Mouse (Mus musculus): ENCODE measurements around the gene Reck.

The Reck gene

DNA sequence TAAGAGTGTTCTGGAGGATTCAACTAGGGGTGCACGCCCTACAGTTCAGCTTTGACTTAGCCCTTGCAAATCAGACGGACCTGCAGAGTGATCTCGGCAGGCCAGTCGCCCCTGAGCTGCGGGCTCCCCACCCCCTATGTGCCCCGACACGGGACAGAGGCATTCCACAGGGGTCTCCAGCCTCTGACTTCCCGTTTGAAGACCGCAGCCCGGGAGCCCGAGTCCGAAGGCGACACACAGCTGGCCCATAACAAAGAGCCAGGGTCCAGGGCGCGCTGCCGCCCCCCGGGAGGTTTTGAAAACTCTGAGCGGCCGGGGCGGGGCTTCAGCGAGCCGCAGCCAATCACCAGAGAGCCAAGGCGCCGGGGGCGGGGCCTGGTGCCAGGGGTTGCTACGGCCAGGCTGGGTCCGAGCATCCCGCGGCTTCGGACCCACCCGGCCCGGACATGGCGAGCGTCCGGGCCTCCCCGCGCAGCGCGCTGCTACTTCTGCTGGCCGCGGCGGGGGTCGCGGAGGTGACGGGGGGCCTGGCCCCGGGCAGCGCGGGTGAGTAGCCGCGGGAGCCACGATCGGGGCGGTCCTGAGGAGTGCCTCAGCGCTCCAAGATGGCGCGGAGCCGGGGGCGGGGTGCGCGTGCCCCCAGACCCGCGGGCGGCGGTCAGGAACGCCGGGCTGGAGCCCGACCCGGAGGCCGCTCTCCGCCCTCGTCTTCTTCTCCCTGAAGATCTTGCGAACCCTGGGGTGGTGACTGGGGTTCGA, at the start of gene Reck:
Gene Reck, plus strand, starts transcription at position 371 of the 759 bp plus-strand sequence.
- peak; percentile 52 to 65 for DNase-seq (ENCODE audit: low spot score in 2 of 2)

DNA sequence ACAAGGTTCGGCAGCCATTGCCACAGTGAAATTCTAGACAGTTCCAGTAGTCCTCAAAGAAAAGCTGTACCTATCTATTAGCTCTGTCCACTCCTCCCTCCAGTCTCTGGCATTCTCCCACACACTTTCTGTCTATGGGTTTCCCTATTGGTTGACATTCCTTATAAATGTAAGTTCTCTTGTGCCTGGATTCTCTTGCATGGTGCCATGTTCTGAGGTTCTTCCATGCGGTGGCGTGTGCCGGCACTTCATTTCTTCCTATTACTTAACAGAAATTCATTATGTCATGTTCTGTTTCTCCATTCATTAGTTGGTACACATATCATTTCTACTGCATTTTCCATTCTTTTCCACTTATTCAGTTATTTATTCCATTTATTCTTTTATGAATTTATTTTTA, 46.5 kb upstream of the Reck start:
- DNase-seq (ENCODE audit: low spot score in 2 of 2), result no peak

DNA sequence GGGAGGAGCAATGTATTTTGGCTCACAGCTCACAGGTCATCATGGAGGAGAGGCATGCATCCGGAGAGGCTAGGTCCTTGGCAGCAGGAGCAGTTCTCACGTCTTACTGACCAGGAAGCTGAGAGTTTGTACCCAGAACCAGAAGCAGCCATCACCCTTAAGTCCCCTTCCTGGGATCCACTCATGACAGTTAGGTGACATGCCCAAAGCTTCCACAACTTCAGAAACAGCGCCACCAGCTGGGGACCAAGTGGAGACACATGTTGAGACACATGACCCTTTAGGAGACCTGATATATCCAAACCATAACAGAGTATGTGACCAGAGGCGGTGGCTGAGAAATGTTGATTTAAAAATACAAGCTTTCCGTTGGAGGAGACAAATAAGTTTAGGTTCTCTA, 43.3 kb upstream of the Reck start:
- DNase-seq (ENCODE audit: low spot score in 2 of 2), result no peak

DNA sequence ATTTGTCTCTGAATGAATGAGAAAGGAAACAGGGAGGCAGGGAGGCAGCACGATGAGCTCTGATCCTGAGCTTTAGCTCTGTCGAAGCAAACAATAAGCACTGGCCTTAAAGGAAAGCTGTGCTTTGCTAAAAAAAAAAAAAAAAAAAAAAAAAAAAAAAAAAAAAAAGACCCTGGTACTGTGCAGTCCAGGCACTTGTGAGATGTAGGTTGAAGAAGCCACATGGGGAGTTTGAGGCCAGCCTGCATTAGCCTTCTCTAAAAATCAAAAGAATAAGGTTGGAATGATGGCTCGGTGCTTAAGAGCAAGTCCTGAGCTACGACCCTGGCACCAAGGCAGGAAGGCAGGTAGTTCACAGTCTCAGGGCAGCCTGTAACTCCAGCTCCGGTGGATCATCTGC, 41.6 kb upstream of the Reck start:
- no peak for DNase-seq (ENCODE audit: low spot score in 2 of 2)

DNA sequence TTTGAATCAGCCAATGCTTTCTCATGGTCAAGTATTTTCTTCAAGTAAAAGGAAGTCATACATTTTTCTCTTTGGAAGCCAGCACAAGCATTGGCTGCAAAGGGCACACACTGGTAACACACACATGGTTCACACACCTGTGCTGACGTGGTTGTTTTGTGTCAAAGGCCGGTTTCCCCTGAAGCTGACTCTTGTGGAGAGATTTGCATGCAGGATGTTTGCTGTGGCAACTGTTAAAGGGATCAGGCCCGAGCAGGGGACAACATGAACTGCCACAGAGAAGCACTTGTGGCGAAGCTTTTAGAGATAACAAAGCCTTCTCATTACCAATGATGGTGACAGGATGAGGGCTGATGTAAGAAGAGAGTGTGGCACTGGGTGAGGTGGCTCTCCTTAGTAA, 40.6 kb upstream of the Reck start:
- no peak for DNase-seq (ENCODE audit: low spot score in 2 of 2)

DNA sequence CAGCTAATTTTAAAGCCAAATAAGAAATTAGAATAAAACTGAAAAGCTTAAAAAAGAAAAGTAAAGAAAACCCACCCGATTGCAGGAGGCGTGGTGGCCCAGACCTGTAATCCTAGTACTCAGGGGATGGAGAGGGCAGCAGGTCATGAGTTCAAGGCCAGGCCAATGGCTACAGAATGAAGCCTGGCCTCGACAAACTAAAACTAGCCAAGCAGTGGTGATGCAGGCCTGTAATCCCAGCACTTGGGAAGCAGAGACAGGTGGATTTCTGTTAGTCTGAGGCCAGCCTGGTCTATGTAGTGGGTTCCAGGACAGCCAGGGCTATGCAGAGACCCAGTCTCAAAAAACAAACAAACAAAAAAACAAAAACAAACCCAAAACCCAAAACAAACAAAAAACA, 37.0 kb upstream of the Reck start:
- no peak for DNase-seq (ENCODE audit: low spot score in 2 of 2)

DNA sequence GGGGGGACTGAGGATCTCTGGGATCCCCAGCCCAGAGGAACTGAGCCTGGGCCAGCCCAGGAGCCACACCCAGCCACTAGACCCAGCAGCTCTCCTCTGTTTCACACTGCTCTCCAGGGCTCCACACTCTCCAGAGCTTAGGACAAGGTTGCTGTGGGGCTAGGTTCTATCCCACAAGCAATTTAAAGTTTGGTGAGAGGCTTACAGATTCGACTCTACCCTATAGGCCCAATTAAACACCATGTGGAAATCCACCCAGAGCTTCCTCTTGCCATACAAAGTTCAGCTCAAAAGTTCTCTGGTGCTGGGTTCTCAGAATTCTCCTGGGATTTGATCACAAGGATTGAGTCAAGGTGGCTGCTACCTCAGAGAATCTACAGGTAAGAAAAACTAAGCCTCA, 35.2 kb upstream of the Reck start, which contains the start of gene Olfr157:
Gene Olfr157, minus strand, starts transcription at position 101 of the 400 bp plus-strand sequence.
- no peak for DNase-seq (ENCODE audit: low spot score in 2 of 2)

DNA sequence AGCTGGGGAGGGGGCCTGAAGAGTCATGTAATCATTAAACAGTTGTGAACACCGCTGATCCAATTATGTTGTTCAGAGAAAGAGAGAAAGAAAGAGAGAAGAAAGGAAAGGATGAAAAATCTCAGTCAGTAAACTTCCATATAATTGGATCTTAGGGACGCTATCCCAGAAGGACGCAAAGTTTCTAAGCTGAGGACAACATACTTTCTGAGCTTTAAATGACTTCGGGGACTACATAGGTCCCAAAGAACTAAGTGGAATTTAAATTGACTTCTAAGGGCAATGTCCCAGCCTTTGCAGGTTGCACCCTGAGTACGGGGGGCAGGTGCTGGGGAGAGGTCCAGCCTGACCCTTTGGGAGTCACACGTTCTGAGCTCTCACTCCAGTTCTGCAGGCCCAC, 24.1 kb upstream of the Reck start, which contains the start of gene Olfr155:
Gene Olfr155, plus strand, starts transcription at position 301 of the 400 bp plus-strand sequence.
- DNase-seq (ENCODE audit: low spot score in 2 of 2), result no peak

DNA sequence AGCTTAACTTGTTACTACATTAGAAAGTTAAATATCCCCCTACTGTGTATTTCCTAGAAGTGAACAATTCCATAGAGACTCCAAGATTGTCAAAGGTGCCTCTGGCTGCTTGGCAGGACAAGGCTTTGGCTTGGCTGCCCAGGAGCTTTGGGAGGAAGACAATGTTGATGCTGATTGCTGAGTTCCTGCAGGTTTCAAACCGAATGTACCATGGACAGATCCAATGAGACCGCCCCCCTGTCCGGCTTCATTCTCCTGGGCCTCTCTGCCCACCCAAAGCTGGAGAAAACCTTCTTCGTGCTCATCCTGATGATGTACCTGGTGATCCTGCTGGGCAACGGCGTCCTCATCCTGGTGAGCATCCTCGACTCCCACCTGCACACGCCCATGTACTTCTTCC, 21.2 kb upstream of the Reck start:
- DNase-seq (ENCODE audit: low spot score in 2 of 2), result no peak

DNA sequence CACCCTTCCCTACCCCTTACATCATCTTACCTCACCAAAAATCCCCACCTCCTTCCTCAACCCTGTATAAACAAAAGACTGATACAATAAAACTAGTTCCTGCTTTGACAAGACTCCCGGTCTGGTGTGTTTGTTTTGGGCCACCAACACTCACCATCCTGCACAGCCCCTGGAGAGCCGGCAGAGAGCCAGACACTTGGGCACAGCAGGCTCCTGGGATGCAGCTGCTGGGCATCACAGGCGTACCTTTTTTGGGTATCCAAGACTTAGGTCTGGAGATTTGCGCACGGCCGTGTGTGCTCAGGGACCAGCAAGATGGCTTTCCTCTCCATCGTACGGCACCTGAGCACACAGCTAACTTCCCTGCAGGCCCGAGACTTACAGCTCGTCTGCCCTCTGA, 15.4 kb upstream of the Reck start:
- no peak for DNase-seq (ENCODE audit: low spot score in 2 of 2)

DNA sequence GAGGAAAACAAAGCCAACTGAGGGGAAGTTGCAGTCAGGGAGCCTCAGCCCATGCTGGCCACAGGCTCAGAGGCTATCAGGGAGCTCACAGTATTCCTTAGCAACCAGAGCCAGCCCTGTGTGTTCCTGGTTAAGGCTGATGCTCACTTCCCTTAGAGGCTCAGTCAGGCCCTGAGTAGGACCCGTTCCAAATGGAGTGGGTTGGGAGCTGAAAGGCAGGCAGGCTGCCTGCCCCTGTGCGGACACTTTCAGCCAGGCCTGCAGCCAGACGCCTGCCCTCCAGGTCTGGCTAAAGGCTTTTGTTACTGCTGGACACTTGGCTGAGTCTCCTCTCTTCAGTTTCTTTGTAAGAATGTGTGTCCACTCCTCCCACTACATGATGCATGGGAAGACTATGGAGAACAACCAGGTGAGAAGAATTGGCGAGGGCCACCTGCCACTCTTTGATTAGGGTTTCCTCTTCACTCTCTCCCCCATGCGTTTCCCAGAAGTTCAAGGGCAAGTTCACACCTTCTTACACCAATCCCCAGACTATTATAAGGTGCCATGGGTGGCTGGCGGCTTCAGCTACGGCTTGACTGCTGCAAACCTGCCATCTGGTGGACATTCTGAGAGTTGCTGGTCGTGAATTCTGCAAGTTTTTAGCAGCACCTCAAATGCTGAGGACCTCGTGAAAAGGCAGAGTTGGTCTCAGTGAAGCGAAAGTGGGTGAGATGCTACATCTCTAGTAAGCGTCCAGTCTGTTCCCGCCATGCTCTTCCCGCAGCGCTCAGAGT, 14.4 kb upstream of the Reck start:
- peak; percentile 33 to 46 for DNase-seq (ENCODE audit: low spot score in 2 of 2)

DNA sequence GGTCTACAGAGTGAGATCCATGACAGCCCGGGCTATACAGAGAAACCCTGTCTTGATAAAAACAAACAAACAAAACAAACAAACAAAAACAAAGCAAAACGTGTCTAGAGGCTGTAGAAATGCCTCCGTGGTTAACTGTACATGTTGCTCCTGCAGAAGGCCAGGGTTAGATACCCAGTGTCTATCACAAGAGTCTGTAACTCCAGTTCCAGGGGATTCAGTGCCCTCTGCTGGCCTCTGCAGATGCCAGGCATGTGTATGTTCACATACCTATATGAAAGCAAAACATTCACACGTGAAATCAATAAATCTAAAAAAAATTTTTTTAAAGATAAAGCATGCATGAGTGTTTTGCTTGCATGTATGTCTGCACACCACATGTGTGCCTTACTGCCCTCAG, 12.0 kb upstream of the Reck start:
- no peak for DNase-seq (ENCODE audit: low spot score in 2 of 2)

DNA sequence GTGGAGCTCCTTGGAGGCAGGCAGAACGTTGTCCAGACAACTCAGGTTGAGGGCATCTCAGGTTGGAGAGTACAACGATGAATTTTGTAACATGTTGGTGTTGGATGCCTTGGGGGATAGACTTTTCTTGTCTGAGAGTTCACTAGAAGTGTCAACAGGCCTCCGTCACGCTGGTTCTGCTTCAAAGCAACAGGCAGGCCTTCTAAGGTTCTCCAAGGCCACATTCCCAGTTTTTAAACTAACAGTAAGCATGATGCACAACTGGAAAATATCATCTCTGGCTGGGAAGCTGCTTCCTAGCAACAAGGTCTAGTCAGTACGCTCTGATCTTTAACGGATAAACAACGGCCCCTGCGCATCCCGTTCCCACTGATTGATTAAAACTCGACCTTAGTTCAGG, 5.5 kb upstream of the Reck start:
- no peak for DNase-seq (ENCODE audit: low spot score in 2 of 2)

DNA sequence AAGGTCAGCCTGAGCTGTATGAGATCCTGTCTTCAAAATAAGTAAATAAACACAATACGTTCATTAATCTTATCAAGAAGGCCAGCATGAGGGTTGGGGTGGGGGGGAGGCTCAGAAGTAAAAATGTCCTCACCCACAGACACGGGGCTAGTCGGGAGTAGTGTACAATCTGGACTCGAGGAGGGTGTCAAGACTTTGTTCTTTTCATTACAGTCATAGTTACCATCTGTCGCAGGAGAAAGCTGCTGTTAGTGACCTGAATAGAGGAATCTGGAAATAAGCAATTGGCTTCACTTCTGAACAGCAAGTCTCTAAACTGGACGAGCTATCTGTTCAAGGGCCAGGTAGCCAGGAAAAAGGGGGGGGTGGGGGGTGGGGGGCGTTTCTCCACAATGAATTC, 829 bp upstream of the Reck start:
- no peak for DNase-seq (ENCODE audit: low spot score in 2 of 2)

DNA sequence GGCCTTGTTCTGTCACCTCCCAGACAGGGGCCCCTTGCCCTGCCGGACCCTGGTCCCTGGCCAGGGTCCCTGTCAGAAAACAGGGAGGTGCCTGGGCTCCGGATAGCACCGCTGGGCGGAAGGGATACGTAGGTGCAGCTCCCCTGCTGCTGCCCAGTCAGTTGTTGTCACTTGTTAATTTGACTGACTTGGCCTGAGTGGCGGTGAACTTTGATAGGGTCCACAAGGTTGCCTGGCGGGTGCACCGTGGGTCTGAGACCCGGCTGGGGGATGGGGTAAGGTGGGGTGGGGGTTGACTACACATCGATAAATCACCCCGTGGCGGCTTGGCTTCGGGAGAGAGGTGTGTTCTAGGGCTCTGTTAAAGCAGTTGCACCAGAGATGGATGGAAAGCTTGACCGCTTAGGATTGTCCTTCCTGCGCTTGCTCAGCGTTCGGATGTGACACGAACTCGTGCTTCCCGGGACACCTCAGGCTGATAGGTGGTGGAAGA, 635 bp downstream of the Reck start:
- peak; percentile 2 to 8 for DNase-seq (ENCODE audit: low spot score in 2 of 2)

DNA sequence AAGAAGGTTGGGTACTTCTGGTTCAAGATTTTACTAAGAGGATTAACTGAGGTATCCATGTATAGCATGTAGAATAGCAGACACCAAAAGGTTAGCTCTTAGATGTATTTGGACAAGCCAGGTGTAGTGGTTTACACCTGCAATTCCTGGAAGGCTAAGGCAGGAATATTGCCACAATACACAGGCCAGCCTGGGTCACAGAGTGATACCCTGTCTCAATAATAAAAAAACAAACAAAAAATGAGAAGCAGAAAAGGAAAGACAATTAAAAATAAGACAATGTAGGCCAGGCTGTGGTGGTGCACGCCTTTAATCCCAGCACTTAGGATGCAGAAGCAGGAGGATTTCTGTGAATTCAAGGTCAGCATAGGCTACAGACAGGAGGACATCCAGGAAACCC, 1.9 kb downstream of the Reck start:
- DNase-seq (ENCODE audit: low spot score in 2 of 2), result no peak

DNA sequence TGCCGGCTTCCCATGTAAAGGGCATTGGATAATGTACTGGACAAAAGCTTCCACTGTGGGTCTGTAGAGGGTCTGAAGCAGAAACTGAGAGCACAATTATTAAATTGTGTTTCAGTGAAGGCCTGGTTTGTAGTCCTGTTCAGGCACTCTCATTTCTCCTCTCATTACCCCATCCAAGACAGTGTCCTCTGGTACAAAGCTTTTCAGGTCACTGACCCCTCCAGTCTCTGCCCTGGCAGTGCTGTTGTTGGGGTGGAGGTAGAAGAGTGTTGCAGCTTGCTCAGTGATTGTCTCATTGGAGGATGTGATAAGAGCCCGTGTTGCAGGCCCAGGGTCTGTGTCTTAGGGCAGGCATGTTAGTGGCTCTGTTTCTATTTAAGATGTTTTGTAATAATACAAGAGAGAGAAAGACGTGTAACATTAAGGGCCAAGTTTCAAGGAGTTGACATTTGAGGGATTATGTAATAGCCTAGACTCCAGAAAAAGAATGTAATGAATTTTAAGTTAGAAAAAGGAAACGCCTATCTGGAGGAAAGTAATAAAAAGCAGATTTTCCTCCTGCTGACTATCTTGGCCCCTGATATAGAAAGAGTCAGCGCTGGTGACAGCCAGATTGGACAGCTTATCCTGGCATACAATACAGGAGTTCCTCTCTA, 2.9 kb downstream of the Reck start:
- DNase-seq (ENCODE audit: low spot score in 2 of 2), result no peak

DNA sequence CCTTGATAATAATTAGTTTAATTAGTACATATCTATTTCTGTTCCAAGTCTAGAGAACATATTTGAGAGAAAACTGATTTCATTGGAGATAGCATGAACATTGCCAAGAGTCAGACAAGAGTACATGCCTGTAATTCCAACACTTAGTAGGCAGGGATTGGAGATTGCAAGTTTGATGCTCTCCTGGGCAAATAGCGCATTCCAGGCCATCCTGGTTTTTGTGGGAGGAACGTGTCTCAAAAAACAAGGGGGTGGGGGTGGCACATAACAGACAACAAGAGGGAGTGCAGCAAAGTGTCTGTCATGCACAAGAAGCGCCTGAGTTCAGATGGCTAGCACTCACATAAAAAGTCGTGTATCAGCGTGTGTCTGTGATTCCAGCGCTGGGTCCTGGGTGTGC, 4.2 kb downstream of the Reck start:
- DNase-seq (ENCODE audit: low spot score in 2 of 2), result no peak

DNA sequence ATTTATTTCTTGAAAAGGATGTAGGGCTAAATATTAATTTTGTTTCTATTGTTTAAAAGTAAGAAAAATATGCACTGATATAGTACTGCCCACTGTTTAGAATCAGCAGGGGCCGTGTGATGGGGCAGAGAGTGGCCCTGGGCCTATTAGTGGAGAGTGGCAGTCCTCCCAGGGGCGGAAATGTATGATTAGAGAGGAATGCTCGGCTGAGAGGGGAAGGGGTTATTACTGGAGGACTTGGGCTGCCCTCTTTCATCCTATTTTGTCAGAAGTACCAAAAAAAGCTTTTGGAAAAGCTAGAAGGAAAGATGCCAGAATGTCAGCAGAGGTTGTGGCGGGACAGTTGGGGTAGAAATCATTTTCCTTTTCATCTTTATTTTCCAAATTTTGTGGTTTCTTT, 8.9 kb downstream of the Reck start:
- DNase-seq (ENCODE audit: low spot score in 2 of 2), result no peak

DNA sequence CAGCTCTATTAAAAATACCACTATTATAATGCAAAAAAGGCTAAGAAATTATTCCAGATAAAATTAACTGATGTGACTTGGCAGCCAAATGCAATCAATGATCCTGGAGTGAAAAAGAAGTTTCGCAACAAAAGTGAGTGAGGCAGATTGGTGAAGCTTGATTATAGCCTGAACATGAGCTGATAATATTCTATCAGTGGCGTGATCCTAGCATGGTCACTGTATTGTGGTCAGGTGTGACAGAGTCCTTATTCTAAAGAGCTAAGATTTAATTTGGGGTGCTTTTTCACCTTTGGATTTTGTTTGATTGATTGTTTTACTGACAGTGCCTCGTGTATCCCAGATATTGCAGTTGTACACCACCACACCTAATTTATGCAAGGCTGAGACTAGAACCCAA, 15.9 kb downstream of the Reck start:
- DNase-seq (ENCODE audit: low spot score in 2 of 2), result no peak

DNA sequence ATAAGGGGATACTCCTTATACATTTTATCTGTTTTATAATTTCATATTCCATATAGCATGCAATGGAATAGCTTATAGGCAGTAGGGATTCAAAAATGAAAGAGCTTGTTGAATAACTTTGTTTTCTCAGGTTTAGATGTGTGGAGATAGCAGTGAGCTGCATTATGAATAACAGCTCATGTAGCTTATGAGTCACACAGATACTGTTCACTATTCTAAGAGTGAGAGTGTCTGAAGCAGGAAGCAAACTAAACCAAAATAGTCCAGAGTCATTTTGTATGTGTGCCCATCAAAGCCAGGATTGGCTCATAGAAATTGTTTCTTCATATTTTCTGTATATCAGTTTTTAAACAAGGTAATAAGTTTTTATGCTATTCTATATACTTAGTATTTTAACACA, 21.9 kb downstream of the Reck start:
- no peak for DNase-seq (ENCODE audit: low spot score in 2 of 2)

DNA sequence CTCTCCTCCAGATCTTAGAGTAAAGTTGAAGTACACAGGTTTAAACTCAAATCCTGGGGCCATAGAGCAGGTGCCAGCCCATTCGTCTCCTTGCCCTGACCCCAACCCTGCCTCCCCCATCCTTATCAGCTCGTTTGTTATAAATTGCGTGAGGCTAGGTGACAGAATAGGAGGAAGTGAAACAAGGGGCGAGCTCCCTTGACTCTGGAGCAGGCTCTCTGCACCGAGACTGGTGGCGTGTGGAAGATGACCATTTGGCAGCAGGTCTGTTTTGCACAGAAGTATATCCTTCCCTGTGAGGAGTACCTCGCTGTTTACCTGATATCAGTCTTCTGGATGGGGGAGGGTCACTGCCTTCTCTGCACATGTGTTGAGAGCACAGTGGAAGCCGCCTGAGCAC, 23.9 kb downstream of the Reck start:
- peak in 1 of 2 experiments; percentile 11 for DNase-seq (ENCODE audit: low spot score in 2 of 2)

DNA sequence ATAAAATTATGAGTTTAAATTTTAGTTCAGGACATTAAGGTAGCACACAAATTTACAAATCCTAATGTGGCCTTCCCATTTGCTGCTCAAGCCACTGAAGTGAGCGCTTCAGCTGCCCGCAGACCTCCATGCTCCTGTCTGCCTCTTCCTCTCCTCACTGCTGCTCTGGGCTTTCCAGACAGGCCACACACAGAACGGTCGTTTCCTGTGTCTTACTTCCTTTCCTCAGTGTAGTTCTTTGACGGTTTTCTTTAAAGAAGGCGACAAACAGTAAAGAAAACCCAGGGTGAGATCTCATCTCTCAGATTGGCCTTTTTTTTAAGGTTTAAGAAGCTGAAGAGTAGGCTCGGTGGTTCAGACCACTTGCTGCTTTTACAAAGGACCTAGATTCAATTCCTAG, 28.4 kb downstream of the Reck start:
- DNase-seq (ENCODE audit: low spot score in 2 of 2), result peak; percentile 39 to 50
